ENCODE assay signal across 9 mouse cellular contexts in the genomic region with DNA sequence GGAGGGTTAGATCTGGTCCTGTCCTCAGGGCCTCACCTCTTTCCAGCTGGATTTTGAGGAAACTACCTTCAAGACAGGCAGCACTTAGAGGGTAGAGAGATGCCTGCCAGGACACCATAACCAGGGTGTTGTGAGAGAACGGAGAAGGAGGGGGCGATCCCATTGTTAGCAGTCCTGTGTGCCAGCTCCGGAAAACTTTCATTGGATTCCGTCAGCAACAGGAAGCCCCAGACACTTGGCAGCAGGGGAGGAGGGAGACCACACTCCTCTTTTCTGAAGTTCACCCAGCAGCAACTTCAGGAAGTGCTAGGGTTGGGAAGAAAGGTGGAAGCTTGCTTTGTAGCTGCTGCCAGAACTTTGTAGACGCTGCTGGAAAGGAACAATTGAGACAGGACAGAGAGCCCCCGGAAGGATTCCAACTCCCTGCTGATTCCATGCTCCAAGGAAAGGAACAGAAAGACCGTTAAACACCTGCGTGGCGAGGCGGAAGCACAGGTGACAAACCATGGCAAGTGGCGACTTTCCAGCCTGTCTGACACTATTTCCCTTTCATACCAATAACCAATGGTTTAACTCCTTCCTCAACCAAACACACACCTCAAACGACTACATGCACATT.
DNase-seq lines count a peak whose midpoint lies in the region; ATAC-seq and TF ChIP-seq lines count a peak whose summit lies in the region.
"Had no signal": no experiment of that assay in that cellular context is flagged by ENCODE, and none has a peak within 500 bp of the region (broad histone marks: within the 10 kb centered on the region; RNA-seq: fewer than 3 reads in every experiment).

No protein-coding gene starts in this region.

- H3K36me3 ChIP-seq in lung, embryonic 15.5 days = no peaks in the 10 kb centered on the region
- H3K36me3 ChIP-seq in hindbrain, postnatal 0 days (ENCODE audit: insufficient read depth, low read length) = no peaks in the 10 kb centered on the region
- no peaks in the 10 kb centered on the region for H3K36me3 ChIP-seq in stomach, embryonic 15.5 days
- no peaks in the 10 kb centered on the region for H3K36me3 ChIP-seq in liver, embryonic 11.5 days (ENCODE audit: control insufficient read depth, insufficient read depth, low read length)

- peak overlapping the region; percentile 85 for H3K27ac ChIP-seq in lung, embryonic 15.5 days
- peak overlapping the region; percentile 62 for H3K27ac ChIP-seq in hindbrain, postnatal 0 days
- 0 out of 2 replicates have a peak overlapping the region, but pooled peaks have one; percentile 38 for H3K27ac ChIP-seq in stomach, embryonic 15.5 days
- no peak overlapping the region for H3K27ac ChIP-seq in liver, embryonic 11.5 days (ENCODE audit: low read depth, low read length)

- DNase-seq in gastrocnemius, postnatal 10 days = peak; percentile 12
- DNase-seq in gastrocnemius, adult 18-20 months (ENCODE audit: low spot score) = no peak
- DNase-seq in lung, adult 2 months = no peak
- peak; percentile 33 for DNase-seq in hindbrain, postnatal 0 days (ENCODE audit: low spot score)
- DNase-seq in liver, embryonic 11.5 days (ENCODE audit: low spot score) = no peak
- no peak for DNase-seq in frontal cortex, postnatal 36 days (ENCODE audit: low spot score in 2 of 2)
- DNase-seq: gastrocnemius, postnatal 25 days had no signal

- no peak for TF ChIP-seq CTCF in lung, adult 2 months (IDR thresholded peaks at IDR 0.05; ENCODE audit: insufficient read depth, low read length)
- TF ChIP-seq CTCF in hindbrain, postnatal 0 days (IDR thresholded peaks at IDR 0.05; ENCODE audit: low read depth) = no peak

- no peaks in the 10 kb centered on the region for H3K27me3 ChIP-seq in lung, embryonic 15.5 days
- no peaks in the 10 kb centered on the region for H3K27me3 ChIP-seq in hindbrain, postnatal 0 days (ENCODE audit: insufficient read depth, low read length)
- H3K27me3 ChIP-seq in stomach, embryonic 15.5 days (replicated peaks) = no peaks in the 10 kb centered on the region
- no peaks in the 10 kb centered on the region for H3K27me3 ChIP-seq in liver, embryonic 11.5 days (replicated peaks; ENCODE audit: control insufficient read depth, insufficient read depth, low read length)

- H3K9me3 ChIP-seq in lung, embryonic 15.5 days = no peaks in the 10 kb centered on the region
- H3K9me3 ChIP-seq in hindbrain, postnatal 0 days (ENCODE audit: low read length) = no peaks in the 10 kb centered on the region
- no peaks in the 10 kb centered on the region for H3K9me3 ChIP-seq in stomach, embryonic 15.5 days
- no peaks in the 10 kb centered on the region for H3K9me3 ChIP-seq in liver, embryonic 11.5 days (ENCODE audit: control insufficient read depth, low read length)

- no peak for TF ChIP-seq POLR2A in lung, adult 2 months (IDR thresholded peaks at IDR 0.05; ENCODE audit: borderline replicate concordance, extremely low read depth, low read depth, low read length)

- H3K4me3 ChIP-seq in lung, embryonic 15.5 days = no peak overlapping the region
- no peak overlapping the region for H3K4me3 ChIP-seq in lung, adult 2 months (replicated peaks; ENCODE audit: extremely low read depth, low read depth, low read length)
- H3K4me3 ChIP-seq in hindbrain, postnatal 0 days (ENCODE audit: low read length) = no peak overlapping the region
- H3K4me3 ChIP-seq in stomach, embryonic 15.5 days (replicated peaks) = no peak overlapping the region
- no peak overlapping the region for H3K4me3 ChIP-seq in liver, embryonic 11.5 days (ENCODE audit: low read depth, low read length)

- peak overlapping the region; percentile 39 for H3K4me2 ChIP-seq in lung, embryonic 15.5 days
- peak overlapping the region; percentile 29 for H3K4me2 ChIP-seq in hindbrain, postnatal 0 days (ENCODE audit: low read depth, low read length)
- H3K4me2 ChIP-seq in stomach, embryonic 15.5 days = no peak overlapping the region
- H3K4me2 ChIP-seq in liver, embryonic 11.5 days = no peak overlapping the region

- no peak overlapping the region for H3K9ac ChIP-seq in lung, embryonic 15.5 days
- H3K9ac ChIP-seq in hindbrain, postnatal 0 days (replicated peaks; ENCODE audit: low read length) = no peak overlapping the region
- H3K9ac ChIP-seq in stomach, embryonic 15.5 days = no peak overlapping the region
- H3K9ac ChIP-seq in liver, embryonic 11.5 days (ENCODE audit: low read depth, low read length) = no peak overlapping the region

- peaks cover 36% of the 10 kb centered on the region for H3K4me1 ChIP-seq in lung, embryonic 15.5 days
- H3K4me1 ChIP-seq in lung, adult 2 months (ENCODE audit: control insufficient read depth, insufficient read depth, low read length) = peaks cover 6% of the 10 kb centered on the region
- H3K4me1 ChIP-seq in hindbrain, postnatal 0 days (ENCODE audit: insufficient read depth, low read length) = 0 out of 2 replicates have a peak, but pooled peaks cover 9% of the 10 kb centered on the region
- peaks cover 8% of the 10 kb centered on the region; the same call in 1 of the 2 replicates for H3K4me1 ChIP-seq in stomach, embryonic 15.5 days
- H3K4me1 ChIP-seq in liver, embryonic 11.5 days (replicated peaks; ENCODE audit: control insufficient read depth, insufficient read depth, low read length) = no peaks in the 10 kb centered on the region

- peak; percentile 12; the same call in 1 of the 2 replicates for ATAC-seq in lung, embryonic 15.5 days (ENCODE audit: borderline replicate concordance, extremely low read depth, low FRiP score, low TSS enrichment)
- ATAC-seq in hindbrain, postnatal 0 days = no peak
- no peak for ATAC-seq in stomach, embryonic 15.5 days (ENCODE audit: insufficient read depth, low FRiP score, low read depth)
- no peak for ATAC-seq in liver, embryonic 11.5 days (replicated peaks; ENCODE audit: low FRiP score)

- 25% methylated on average over 12 of the region's 12 CpGs for WGBS in lung, embryonic 15.5 days
- 17% methylated on average over 12 of the region's 12 CpGs for WGBS in lung, adult 2 months
- WGBS in hindbrain, postnatal 0 days = 15% methylated on average over 12 of the region's 12 CpGs
- 37% methylated on average over 12 of the region's 12 CpGs for WGBS in stomach, embryonic 15.5 days
- WGBS in liver, embryonic 11.5 days = 32% methylated on average over 12 of the region's 12 CpGs

Comparison
In these comparisons a context has a peak if more than half of its experiments do, and no peak if none do; other contexts are left out.
1. DNase-seq: peak in gastrocnemius, postnatal 10 days (single experiment) and hindbrain, postnatal 0 days (single experiment); none in gastrocnemius, adult 18-20 months (single experiment), lung, adult 2 months (single experiment), liver, embryonic 11.5 days (single experiment) and frontal cortex, postnatal 36 days (0 of 2).
2. H3K4me2 ChIP-seq: peak in lung, embryonic 15.5 days (single experiment) and hindbrain, postnatal 0 days (single experiment); none in stomach, embryonic 15.5 days (single experiment) and liver, embryonic 11.5 days (single experiment).